Mouse (Mus musculus) megakaryocyte, embryonic 14.5 days (primary cell): ENCODE measurements around the gene Tnnt1.

Source experiments
- FLI1 ChIP-seq: IDR thresholded peaks from 2 replicates; pipeline ENCODE4 v1.6.1; 2012; ENCODE audit warnings: low read length, inconsistent platforms, mixed read lengths
- GATA1 ChIP-seq: IDR thresholded peaks from 3 replicates; pipeline ENCODE4 v1.6.1; 2012; ENCODE audit warnings: mixed read lengths, low read length, inconsistent platforms, borderline replicate concordance

- TF ChIP-seq GATA1 (no peak), FLI1 (no peak)
Observed at GRCm38 (mm10) chr7:4496468-4496867, 19.7 kb downstream of the Tnnt1 start.
